Mouse (Mus musculus) right cerebral cortex, postnatal 36 days (tissue): ENCODE results near the gene Dhodh.

Source experiments
- DNase-seq, 2 experiments: peaks; one replicate each; pipeline ENCODE4 v3.0.0; 2022; ENCODE audit warnings: low spot score in 2 of 2, mixed read lengths in 1 of 2

The Dhodh gene

DNA sequence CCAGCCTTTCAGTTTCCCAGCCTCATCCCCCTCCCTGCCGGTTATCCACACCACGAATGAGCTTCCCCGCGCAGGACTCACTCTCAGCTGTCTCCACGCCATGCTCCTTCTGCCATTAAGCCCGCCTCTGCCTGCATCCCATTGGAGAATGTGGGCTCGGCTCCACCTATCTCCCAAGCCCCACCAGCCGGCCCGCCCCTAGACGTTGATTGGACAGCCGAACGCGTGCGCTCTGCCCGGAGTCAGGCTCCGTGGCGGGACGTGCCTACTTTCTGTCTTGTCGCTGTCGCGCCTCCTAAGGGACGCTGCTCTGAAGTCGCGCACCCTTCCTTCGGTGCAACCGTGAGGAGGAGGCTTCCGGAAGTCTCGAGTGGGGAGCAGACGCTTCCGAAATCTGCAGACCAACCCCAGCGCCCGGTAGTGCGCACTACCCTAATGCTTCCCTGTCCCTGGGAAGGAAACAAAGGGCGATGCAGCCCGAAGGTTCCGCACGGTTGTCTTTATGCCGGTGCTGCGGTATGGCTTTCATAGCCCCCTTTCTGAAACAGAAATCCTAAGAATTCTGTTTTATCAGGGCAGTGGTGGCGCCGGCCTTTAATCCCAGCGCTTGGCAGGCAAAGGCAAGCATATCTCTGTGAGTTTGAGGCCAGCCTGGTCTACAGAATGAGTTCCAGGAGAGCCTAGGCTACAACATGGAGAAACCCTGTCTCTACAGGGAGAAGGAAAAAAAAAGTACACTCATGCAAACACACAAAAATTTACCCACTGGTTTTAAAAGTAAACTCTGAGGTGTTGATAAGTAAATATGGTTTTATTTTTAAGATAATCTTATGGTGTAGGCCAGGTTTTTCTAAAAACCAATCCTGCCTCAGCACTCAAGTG is at the start of gene Dhodh:
Dhodh (minus strand) TSS at position 403 of the 882 bp plus-strand sequence.
- DNase-seq, result peak; percentile 95 to 98

- DNase-seq, result peak in 1 of 2 experiments; percentile 20
These were observed 48.4 kb upstream of the Dhodh start for GRCm38 (mm10) chr8:109656860-109657259.

DNA sequence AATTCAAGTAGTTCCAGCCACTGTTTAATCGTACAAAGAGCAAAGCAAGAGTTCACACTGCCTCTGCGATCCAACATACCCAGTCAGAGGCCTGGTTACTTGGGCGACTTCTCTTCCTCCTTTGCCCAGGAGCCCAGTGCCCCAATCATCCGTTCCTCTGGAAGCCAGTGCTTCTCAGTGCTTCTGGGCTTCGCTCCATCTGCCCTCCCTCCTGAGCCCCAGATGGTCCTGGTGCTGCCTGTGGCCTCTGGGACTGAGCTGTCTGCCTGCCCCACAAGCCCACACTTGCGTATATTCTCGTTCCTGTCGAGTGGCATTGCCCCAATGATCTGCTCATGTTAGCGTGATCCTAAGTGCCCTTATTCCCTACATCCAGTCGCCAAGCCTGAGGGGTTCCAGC is 42.3 kb upstream of the Dhodh start:
- DNase-seq, result no peak

- no peak for DNase-seq
These were observed 40.0 kb upstream of the Dhodh start for GRCm38 (mm10) chr8:109648469-109648868.

DNA sequence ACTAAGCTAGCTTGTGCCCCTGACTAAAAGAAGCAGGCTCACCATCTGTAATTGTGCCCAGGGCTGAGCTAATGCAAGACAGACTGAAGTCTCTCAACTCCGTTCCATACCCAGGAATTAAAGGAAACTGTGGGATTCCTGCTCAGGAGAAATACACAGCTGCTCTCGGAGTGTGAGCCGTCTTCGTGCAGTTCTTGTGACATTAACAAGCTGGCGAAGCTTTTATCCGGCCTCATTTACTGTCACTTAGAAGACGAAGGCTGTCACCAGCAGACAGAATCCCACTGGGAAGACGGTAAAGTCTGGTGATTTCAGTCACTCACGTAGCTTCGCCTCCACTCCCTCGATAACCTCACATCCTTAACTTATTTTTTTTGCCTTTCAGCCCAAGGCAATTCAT is 38.9 kb upstream of the Dhodh start:
- no peak for DNase-seq

GRCm38 (mm10) chr8:109641236-109641635 is 32.8 kb upstream of the Dhodh start:
- no peak for DNase-seq

GRCm38 (mm10) chr8:109640410-109640809 is 31.9 kb upstream of the Dhodh start:
- DNase-seq, result no peak

- no peak for DNase-seq
These were observed 30.4 kb upstream of the Dhodh start for GRCm38 (mm10) chr8:109638851-109639250.

DNA sequence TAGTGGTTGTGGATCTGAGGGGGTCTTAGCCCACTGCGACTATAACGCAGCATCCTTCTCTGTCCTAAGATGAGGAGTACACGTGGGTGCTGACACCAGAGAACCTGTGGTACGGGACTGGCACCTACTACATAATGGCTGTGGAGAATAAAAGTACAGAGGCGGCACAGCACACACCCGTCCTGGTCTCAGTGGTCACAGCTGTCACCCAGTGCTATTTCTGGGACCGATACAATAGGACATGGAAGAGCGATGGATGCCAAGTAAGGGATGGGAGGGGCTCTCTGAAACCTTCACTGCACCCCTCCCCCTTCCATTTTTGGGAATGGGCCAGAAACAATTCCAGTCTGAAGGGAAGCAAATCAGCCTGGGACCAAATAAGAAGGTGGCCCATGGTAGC is 26.7 kb upstream of the Dhodh start:
- no peak for DNase-seq

- DNase-seq, result no peak
These were observed 24.0 kb upstream of the Dhodh start for GRCm38 (mm10) chr8:109632498-109632897.

GRCm38 (mm10) chr8:109628638-109629037 is 20.2 kb upstream of the Dhodh start:
- peak; percentile 22 to 26 for DNase-seq

DNA sequence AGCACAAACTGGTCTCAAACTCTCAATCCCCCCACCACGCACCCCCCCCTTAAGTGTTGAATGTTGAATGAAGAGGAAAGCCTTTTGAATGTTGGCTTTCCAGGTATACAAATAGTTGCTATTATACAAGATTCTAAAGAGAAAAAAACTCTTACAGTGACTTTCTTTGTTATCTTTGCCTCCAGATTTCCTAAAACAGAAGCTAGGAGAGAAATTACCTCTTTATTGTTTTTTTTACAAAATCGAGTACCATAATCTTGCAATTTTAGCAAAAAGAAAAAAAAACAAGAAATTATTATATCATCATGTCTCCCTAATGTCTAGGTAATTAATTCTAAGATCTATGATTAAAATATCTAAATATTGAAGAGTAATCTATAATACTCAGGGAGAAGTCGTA is 7.1 kb upstream of the Dhodh start:
- no peak for DNase-seq

GRCm38 (mm10) chr8:109614243-109615210 is 6.1 kb upstream of the Dhodh start, which contains the start of gene Pkd1l3:
Gene Pkd1l3, plus strand, starts transcription at chr8:109614517.
- peak in 1 of 2 experiments; percentile 10 for DNase-seq

DNA sequence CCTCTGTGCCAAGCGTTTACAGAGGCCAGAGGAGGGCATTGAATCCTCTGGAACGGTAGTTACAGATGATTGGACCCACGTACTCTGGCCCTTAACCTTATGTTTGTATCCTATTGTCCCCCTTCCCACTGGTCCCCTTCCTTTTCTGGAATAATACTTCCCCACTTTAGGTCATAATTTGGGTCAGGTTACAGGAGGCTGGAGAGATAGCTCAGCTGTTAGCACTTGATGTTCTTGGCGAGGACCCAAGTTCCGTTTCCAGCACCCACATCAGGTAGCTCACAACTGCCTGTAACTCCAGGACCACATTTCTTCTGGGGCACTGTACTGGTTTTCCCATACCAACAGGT is 655 bp upstream of the Dhodh start:
- no peak for DNase-seq

GRCm38 (mm10) chr8:109607650-109608049 is 823 bp downstream of the Dhodh start:
- DNase-seq, result no peak

DNA sequence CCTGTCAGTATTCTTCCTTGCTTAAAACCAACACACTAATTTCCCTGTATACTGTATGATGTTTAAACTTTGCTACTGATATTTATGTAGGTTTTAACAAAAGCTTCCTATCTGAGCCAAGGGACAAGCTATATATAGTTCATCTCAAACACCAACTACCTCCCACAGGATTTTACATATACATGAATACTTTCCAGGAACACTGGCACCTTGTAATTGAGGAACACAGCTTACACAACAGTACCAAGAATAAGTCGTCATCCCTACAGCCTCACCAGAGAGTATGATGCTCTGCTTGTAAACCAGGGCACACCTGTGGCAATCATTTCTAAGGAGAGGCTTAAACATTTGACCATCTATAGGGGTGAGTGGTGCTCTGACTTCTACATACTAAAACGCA is 1.7 kb downstream of the Dhodh start:
- peak in 1 of 2 experiments; percentile 7 for DNase-seq

DNA sequence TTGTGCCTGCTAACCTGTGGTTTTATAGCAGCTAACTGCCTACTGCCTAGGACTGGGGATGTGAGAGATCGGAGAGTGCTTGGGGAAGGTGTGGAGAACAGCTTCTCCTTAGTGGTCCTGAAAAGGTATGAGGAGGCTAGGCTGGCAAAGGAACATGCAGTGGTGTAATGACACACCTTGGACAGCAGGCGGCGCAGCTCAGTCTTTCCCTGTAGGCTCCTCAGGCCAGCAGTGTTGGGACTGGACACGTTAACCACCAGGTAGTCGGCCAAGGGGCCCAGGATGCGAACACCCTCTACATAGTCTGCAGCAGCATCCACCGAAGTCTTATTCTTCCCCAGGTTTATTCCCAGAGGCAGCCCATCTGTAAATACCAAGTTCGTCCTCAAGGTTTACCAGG is 12.6 kb downstream of the Dhodh start:
- no peak for DNase-seq

GRCm38 (mm10) chr8:109593117-109593788 is 15.2 kb downstream of the Dhodh start:
- DNase-seq, result no peak

DNA sequence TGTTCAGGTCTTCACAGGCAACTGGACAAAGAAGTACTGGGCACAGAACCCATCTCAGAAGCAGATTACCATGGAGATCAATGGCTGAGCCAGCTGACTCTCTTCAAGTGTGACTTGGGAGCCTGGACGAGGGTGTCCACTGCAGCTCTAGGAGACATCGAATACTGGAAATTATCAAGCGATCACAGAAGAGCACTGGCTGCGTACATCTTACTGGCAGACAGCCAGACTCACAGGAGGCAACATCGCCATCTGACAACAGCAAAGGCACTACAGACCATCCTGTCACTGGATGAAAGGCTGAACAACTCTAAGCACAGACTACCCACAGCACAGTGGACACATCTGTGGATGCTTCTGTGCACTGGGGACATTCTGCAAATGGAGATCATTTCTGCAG is 16.3 kb downstream of the Dhodh start:
- DNase-seq, result no peak

DNA sequence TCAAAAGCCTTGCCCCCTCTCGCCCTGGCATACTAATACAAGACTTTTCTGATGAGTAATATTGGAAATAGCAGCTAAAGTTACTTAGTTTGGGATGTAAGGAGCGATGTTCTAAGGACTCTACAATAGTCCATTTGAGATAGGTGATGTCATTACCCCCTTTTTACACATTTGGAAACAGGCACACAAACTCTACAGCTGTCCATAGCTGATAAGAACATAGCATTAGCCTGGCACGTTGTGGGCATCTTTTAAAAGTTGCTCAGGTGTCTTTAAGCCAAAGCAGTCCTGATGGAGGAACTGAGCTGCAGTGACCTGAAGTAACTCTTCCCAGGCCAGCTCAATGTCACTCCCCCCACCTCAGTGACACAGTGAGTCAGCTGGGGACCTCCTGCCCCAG is 17.1 kb downstream of the Dhodh start:
- DNase-seq, result no peak

GRCm38 (mm10) chr8:109590901-109591300 is 17.6 kb downstream of the Dhodh start:
- DNase-seq, result no peak

GRCm38 (mm10) chr8:109586972-109587504 is 21.4 kb downstream of the Dhodh start:
- DNase-seq, result no peak
